Mouse (Mus musculus) bone marrow, adult 2 months (tissue): ENCODE measurements around the gene Mns1. TPM values are rescaled to one million over a fixed set of nuclear protein-coding genes. Genes with fewer than 3 reads are reported as not detected.
A peak's percentile ranks its signal among the peaks of the same experiment; 100 is the strongest.

ENCODE experiments used
- H3K27ac ChIP-seq: fragments of 200-500 bp; 2 replicates; pipeline ENCODE4 v1.5.1; 2012; ENCODE audit warnings: low read depth, mild to moderate bottlenecking, control low read depth, inconsistent platforms, low read length; ENCODE audit not compliant: control insufficient read depth, poor library complexity, insufficient read depth
- H3K4me1 ChIP-seq: fragments of 200-500 bp; 2 replicates; pipeline ENCODE4 v1.6.1; 2011; ENCODE audit warnings: low read length; ENCODE audit not compliant: control insufficient read depth, insufficient read depth
- H3K4me3 ChIP-seq: fragments of 200-500 bp; replicated peaks from 2 replicates; pipeline ENCODE3; 2011; ENCODE audit warnings: mild to moderate bottlenecking, low read depth, low read length, control low read depth; ENCODE audit not compliant: control insufficient read depth
- CTCF ChIP-seq: fragments of 200-500 bp; IDR thresholded peaks from 2 replicates; pipeline ENCODE4 v1.5.1; 2011; ENCODE audit warnings: low read length, control low read depth; ENCODE audit not compliant: control insufficient read depth, insufficient read depth
- POLR2A ChIP-seq: fragments of 200-500 bp; IDR thresholded peaks from 2 replicates; pipeline ENCODE4 v1.6.1; 2011; ENCODE audit warnings: low read depth, mild to moderate bottlenecking, control low read depth, low read length, borderline replicate concordance; ENCODE audit not compliant: control insufficient read depth
- WGBS: fragments of 180-500 bp; shearing (Covaris S2); methylation state at CpG from one replicate; pipeline ENCODE4 v1.1.7; 2018; 5-methylcytosine and 5-hydroxymethylcytosine counted together
- polyA plus RNA-seq: library from polyadenylated mRNA; stranded (reverse); fragments of >200 nt; gene quantifications from 2 replicates; pipeline ENCODE4 v1.2.4, GENCODE M21; 2011; ENCODE audit warnings: low replicate concordance; ENCODE audit not compliant: missing spikeins, insufficient read depth, insufficient read length

Mns1 gene
- polyA plus RNA-seq, 1 experiment: 66.3 TPM

GRCm38 (mm10) chr9:72403421-72403820 is 34.4 kb upstream of the Mns1 start:
- Histone ChIP-seq H3K4me1 (no peaks in the 10 kb centered on the region), H3K27ac (no peak overlapping the region), H3K4me3 (no peak overlapping the region)
- TF ChIP-seq CTCF (no peak), POLR2A (no peak)
- 78% methylated on average over 6 of the region's 6 CpGs for WGBS

- Histone ChIP-seq H3K4me3 (no peak overlapping the region), H3K27ac (no peak overlapping the region), H3K4me1 (no peaks in the 10 kb centered on the region)
- TF ChIP-seq POLR2A (no peak), CTCF (no peak)
- WGBS: 87% methylated on average over 8 of the region's 8 CpGs
These were observed 33.4 kb upstream of the Mns1 start for GRCm38 (mm10) chr9:72404446-72404845.

- H3K27ac ChIP-seq: no peak overlapping the region
- H3K4me3 ChIP-seq: no peak overlapping the region
- no peaks in the 10 kb centered on the region for H3K4me1 ChIP-seq
- 91% methylated on average over 3 of the region's 3 CpGs for WGBS
- TF ChIP-seq CTCF (no peak), POLR2A (no peak)
These were observed 32.9 kb upstream of the Mns1 start for GRCm38 (mm10) chr9:72404934-72405333.

- WGBS: 82% methylated on average over 9 of the region's 9 CpGs
- no peaks in the 10 kb centered on the region for H3K4me1 ChIP-seq
- H3K27ac ChIP-seq: no peak overlapping the region
- no peak overlapping the region for H3K4me3 ChIP-seq
- no peak for TF ChIP-seq CTCF
- TF ChIP-seq POLR2A: no peak
These were observed 31.8 kb upstream of the Mns1 start for GRCm38 (mm10) chr9:72405882-72406638.

GRCm38 (mm10) chr9:72408131-72408586 is 29.7 kb upstream of the Mns1 start:
- Histone ChIP-seq H3K4me1 (no peaks in the 10 kb centered on the region), H3K4me3 (peak overlapping the region; percentile 63), H3K27ac (no peak overlapping the region)
- TF ChIP-seq POLR2A: no peak
- peak; percentile 98 for TF ChIP-seq CTCF
- WGBS: 3% methylated on average over 12 of the region's 12 CpGs

GRCm38 (mm10) chr9:72409381-72410225 is 28.2 kb upstream of the Mns1 start:
- H3K4me1 ChIP-seq: no peaks in the 10 kb centered on the region
- 50% methylated on average over 15 of the region's 15 CpGs for WGBS
- no peak overlapping the region for H3K4me3 ChIP-seq
- H3K27ac ChIP-seq: peak overlapping the region; percentile 75
- TF ChIP-seq POLR2A (no peak), CTCF (no peak)

- no peak overlapping the region for H3K27ac ChIP-seq
- H3K4me1 ChIP-seq: no peaks in the 10 kb centered on the region
- H3K4me3 ChIP-seq: no peak overlapping the region
- TF ChIP-seq CTCF (0 out of 2 replicates have a peak, but pooled peaks have one; percentile 25), POLR2A (no peak)
- 94% methylated on average over 2 of the region's 2 CpGs for whole genome bisulfite sequencing
These were observed 26.1 kb upstream of the Mns1 start for GRCm38 (mm10) chr9:72411746-72412145.

- TF ChIP-seq POLR2A (no peak), CTCF (no peak)
- Histone ChIP-seq H3K27ac (no peak overlapping the region), H3K4me1 (no peaks in the 10 kb centered on the region; the same call in 1 of the 2 replicates), H3K4me3 (no peak overlapping the region)
- 76% methylated on average over 3 of the region's 3 CpGs for whole genome bisulfite sequencing
These were observed 19.4 kb upstream of the Mns1 start for GRCm38 (mm10) chr9:72418443-72418842.
